Mouse (Mus musculus) lung, postnatal 0 days (tissue): ENCODE results near the gene Celsr1.

ENCODE experiments used
- CTCF ChIP-seq: IDR thresholded peaks from 2 replicates; pipeline ENCODE4 v1.5.1; 2016; ENCODE audit warnings: antibody characterized with exemption, mild to moderate bottlenecking
- EP300 ChIP-seq: IDR thresholded peaks from 2 replicates; pipeline ENCODE4 v1.6.1; 2016; ENCODE audit warnings: antibody characterized with exemption, mild to moderate bottlenecking, control low read depth

GRCm38 (mm10) chr15:86005691-86006525, 27.7 kb downstream of the Celsr1 start:
- TF ChIP-seq CTCF: no peak
- no peak for TF ChIP-seq EP300
